Mouse (Mus musculus): Measurements from ENCODE around the gene Cd9.

Gene Cd9

DNA sequence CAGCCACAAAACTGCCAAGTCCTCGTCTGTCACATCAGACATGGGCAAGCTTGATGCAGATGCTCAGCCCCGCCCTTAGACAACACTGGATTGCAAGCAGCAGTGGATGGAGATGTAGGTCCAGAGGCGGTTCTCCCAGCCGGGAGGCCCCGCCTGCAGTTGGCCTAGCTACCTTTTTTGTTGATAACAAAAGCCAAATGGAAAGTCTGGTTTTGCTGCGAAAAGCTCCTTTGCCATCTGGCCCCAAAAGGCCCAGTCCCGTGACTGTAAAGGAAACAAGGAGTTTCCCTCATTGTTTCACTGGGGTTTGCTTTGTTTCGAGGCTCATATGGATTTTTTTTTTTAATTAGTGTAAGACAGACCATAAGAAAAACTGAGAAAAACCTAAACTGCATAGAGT is 18.5 kb downstream of the Cd9 start:
- DNase-seq (ENCODE audit: low spot score in 2 of 2) = peak; percentile 58 to 66

- no peak for DNase-seq (ENCODE audit: low spot score in 2 of 2)
These were observed 19.4 kb downstream of the Cd9 start for GRCm38 (mm10) chr6:125475184-125475583.

- no peak for DNase-seq (ENCODE audit: low spot score in 2 of 2)
These were observed 20.7 kb downstream of the Cd9 start for GRCm38 (mm10) chr6:125473939-125474338.

GRCm38 (mm10) chr6:125473321-125473721 is 21.3 kb downstream of the Cd9 start:
- no peak for DNase-seq (ENCODE audit: low spot score in 2 of 2)

DNA sequence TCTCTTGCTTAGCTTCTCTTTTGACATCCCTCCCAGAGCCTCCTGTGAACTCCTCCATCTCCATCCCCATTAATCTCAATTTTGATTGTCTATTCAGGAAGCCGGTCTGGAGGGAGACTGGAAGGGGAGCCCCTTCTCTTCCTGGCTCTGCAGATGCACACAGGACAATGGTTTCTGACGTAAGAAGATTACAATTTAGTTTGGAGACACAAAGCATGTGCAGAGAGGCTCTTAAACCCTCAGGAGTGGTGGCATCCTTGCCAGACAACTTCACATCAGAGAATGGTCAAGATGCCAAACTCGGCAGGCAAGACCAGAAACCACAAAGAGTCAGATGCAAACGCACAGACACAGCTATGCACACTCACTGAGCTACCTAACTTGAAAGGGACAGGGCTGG is 22.7 kb downstream of the Cd9 start:
- no peak for DNase-seq (ENCODE audit: low spot score in 2 of 2)

DNA sequence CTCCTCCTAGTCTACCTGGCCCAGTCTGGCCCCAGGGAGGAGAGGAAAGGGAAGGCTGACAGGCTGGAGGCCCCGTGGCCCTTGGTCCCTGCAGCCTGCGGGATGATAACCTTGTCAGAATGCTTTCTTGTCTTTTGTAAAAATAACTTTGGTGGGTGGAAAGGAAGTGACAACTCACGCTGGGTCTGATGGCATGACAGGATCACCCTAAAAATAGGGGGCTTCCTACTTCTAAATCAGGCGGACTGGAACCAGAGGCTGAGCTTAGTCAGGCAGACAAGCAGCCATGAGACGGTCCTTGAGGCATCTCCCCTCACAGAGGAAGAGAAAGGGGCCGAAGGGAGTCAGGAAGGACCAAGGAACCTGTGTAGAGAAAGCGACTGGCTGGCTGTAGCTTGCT is 23.3 kb downstream of the Cd9 start:
- DNase-seq (ENCODE audit: low spot score in 2 of 2) = no peak

GRCm38 (mm10) chr6:125470616-125471015 is 24.0 kb downstream of the Cd9 start:
- DNase-seq (ENCODE audit: low spot score in 2 of 2) = no peak

- DNase-seq (ENCODE audit: low spot score in 2 of 2) = no peak
These were observed 25.4 kb downstream of the Cd9 start for GRCm38 (mm10) chr6:125469222-125469621.

- DNase-seq (ENCODE audit: low spot score in 2 of 2) = peak in 1 of 2 experiments; percentile 36
These were observed 26.2 kb downstream of the Cd9 start for GRCm38 (mm10) chr6:125468179-125468960.

DNA sequence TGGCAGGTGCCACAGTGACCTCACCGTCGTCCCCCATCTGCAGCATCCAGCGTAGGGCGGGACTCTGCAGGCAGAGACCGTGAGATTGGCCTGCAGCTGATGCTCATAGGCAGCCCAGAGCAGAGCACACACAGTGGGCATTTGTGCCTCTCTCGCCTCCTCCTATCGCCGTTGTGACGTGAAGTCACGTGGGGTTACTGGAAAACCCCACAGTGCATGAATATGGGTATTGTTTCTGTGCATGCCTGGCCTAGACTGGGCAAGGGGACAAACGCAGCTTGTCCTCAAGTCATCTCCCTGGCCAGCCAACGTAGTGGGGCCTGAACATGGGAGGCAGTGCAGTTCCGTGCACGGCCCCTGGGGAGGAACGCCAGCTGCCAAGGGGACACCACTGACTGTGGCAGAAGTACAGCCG is 27.3 kb downstream of the Cd9 start:
- peak in 1 of 2 experiments; percentile 32 for DNase-seq (ENCODE audit: low spot score in 2 of 2)

GRCm38 (mm10) chr6:125462312-125462711 is 32.3 kb downstream of the Cd9 start:
- no peak for DNase-seq (ENCODE audit: low spot score in 2 of 2)

DNA sequence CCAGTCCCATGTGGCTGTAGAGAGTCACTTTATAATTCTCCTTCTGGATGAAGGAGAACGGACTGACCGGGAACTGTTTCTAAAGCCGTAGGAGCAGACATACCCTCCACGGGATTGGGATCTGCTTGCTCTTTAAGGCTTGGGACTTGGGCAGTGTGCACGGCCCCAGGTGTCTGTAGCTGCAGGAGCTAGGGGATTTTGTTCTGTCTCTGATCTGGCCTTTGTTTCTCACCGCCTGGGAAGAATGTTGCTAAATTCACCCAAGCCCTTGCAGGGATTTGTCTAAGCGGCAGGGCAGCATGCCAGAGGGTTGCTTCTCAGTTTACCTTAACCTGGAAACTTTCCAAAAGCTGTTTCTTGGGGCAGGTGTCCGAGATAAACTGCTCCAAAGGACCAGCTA is 32.8 kb downstream of the Cd9 start:
- DNase-seq (ENCODE audit: low spot score in 2 of 2) = no peak

DNA sequence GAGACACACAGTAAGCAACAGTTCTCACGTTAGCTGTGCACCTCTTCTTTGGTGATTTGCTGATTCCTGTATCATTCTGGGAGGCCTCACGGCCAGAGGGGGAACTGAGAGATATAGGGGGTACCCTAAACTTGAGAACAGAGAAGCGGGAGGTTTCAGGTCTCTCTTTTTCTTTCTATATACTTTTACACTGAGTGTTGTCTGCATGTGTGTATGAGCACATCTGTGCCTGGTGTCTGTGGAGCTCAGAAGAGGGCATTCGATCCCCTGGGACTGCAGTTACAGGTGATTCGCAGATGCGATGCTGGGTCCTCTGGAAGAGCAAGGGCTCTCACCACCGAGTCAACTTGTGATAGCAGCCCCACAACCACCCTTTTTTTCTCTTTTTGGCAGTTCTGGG is 33.3 kb downstream of the Cd9 start:
- DNase-seq (ENCODE audit: low spot score in 2 of 2) = no peak

GRCm38 (mm10) chr6:125460589-125460988 is 34.0 kb downstream of the Cd9 start:
- DNase-seq (ENCODE audit: low spot score in 2 of 2) = no peak

- DNase-seq (ENCODE audit: low spot score in 2 of 2) = no peak
These were observed 34.7 kb downstream of the Cd9 start for GRCm38 (mm10) chr6:125459903-125460302.

DNA sequence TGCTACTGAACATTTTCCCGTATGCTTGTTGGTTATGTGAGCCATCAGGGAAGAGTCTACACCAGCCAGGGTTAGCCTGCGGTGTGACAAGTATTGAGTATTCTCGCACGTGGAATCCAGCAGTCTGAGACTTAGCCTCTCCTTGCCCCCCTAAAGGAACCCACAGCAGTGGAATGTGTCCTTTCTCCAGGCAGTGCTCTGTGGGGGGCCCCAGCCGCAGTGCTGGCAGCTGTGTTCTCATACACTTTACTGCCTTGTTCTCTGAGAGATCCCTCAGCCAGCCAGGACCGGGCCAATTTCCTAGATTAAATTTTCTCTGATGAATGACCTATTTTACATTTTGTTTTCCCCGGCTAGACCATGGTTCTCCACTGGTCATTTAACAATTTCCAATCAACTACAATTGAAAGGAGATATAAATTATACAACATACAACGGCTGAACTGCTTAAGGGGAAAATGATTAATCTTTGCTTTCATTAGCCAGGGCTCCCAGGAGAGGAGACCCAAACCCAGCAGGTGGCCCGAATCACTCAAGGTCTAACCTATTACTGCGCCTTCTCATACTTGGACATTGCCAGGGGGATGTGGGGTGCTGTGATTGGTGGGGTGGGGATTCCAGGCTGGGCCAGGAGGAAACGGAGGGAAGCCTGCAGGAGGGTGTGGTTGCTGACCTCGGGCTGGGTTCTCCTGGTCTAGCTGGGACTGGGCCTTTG is 38.6 kb downstream of the Cd9 start:
- DNase-seq (ENCODE audit: low spot score in 2 of 2) = no peak

DNA sequence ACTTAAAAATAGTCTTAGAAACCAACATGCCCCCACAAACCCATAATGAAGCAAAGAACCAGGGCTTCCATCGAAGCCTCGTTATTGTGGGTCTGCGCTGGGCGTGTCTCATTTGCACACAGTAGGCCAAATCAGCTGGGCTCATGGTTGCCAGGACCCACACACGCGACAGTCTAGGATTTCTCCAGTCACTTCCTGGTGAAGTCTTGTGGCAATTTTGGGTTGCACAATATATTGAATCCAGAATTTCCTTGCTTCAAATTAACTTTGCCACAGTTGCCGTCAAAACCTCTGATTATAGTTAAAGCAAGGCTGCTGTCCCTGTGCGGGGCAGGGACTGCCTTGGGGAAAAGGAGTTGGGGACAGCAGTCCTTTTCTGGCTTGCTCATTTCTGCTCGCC is 39.9 kb downstream of the Cd9 start:
- DNase-seq (ENCODE audit: low spot score in 2 of 2) = no peak

DNA sequence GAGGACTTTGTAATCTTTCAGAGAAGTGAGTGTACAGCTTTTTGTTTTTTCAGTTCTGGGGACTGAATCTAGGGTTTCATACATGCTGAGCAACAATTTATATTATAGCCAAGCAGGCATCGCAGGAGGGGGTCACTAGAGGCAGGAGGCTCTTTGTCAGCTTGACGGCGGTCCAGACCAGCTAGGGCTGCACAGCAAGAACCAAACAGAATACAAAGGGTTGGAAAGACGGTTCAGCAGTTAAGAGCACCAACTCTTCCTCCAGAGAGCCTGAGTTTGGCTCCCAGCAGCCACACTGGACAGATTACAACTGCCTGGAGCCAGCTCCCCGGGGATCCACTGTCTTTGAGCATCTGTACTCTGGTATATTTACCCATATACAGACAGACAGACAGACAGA is 40.3 kb downstream of the Cd9 start:
- no peak for DNase-seq (ENCODE audit: low spot score in 2 of 2)

DNA sequence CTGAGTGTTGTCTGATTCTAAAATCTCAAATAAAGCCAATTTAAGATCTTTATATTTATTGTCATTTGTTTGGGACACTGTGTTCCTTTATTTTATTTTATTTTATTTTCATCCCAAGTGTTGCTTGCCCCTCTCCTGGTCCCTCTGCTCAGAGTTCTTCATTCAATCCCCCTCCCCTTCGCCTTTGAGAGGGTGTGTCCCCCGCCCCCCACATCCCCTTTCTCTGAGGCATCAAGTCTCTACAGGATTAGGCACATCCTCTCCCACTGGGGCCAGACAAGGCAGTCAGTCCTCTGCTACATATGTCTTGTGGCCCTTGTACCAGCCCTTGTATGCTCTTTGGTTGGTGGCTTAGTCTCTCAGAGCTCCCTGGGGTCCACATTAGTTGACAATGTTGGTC is 46.9 kb downstream of the Cd9 start:
- DNase-seq (ENCODE audit: low spot score in 2 of 2) = no peak

- no peak for DNase-seq (ENCODE audit: low spot score in 2 of 2)
These were observed 47.4 kb downstream of the Cd9 start for GRCm38 (mm10) chr6:125447205-125447604.

GRCm38 (mm10) chr6:125445381-125445780 is 49.2 kb downstream of the Cd9 start:
- no peak for DNase-seq (ENCODE audit: low spot score in 2 of 2)

- no peak for DNase-seq (ENCODE audit: low spot score in 2 of 2)
These were observed 52.0 kb downstream of the Cd9 start for GRCm38 (mm10) chr6:125442591-125442990.

DNA sequence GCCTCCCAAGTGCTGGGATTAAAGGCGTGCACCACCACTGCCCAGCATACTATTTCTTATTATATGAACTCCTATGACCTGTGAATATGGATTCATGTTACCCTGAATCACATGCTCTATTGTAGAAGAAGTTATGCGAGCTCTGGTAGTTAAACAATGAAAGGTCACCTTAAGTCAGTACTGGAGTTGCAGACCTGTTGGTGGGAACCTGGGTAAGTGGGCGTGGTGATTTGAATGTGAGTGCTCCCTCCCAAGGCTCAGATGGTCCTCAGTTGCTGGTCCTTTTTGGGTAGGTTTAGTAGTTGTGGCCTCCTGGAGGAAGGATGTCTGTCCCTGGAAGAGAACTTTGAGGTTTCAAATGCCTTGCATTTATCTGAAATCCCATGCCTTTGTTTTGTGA is 57.8 kb downstream of the Cd9 start:
- no peak for DNase-seq (ENCODE audit: low spot score in 2 of 2)
